Mouse (Mus musculus): ENCODE data around the gene AC161166.1. TPM values are rescaled to one million over a fixed set of nuclear protein-coding genes. Genes with fewer than 3 reads are reported as not detected.
A peak's percentile ranks its signal among the peaks of the same experiment; 100 is the strongest.

AC161166.1 gene
- polyA plus RNA-seq, 1 experiment: not detected

GRCm38 (mm10) chr7:24507726-24508114, 4.5 kb downstream of the AC161166.1 start:
- peaks cover 15% of the 10 kb centered on the region for H3K4me1 ChIP-seq (ENCODE audit: control insufficient read depth, insufficient read depth, low read length)
- H3K4me3 ChIP-seq (ENCODE audit: insufficient read depth, low read length): peak overlapping the region; percentile 89
- no peak for TF ChIP-seq POLR2A (IDR thresholded peaks at IDR 0.05; ENCODE audit: borderline replicate concordance, low read depth, low read length)
- TF ChIP-seq CTCF (IDR thresholded peaks at IDR 0.05; ENCODE audit: low read depth, low read length): no peak
- H3K27ac ChIP-seq (ENCODE audit: insufficient read depth, low read depth, low read length): peak overlapping the region; percentile 70

GRCm38 (mm10) chr7:24506838-24507725, 5.2 kb downstream of the AC161166.1 start, which contains the start of gene Zfp428:
TSS of gene Zfp428 (plus strand) at chr7:24507006.
- Histone ChIP-seq H3K4me1 (ENCODE audit: control insufficient read depth, insufficient read depth, low read length) (peaks cover 15% of the 10 kb centered on the region), H3K27ac (ENCODE audit: insufficient read depth, low read depth, low read length) (peak within 1 kb of the TSS; percentile 70), H3K4me3 (ENCODE audit: insufficient read depth, low read length) (peak within 1 kb of the TSS; percentile 89)
- no peak; the same call in 1 of the 2 replicates for TF ChIP-seq POLR2A (IDR thresholded peaks at IDR 0.05; ENCODE audit: borderline replicate concordance, low read depth, low read length)
- no peak for TF ChIP-seq CTCF (IDR thresholded peaks at IDR 0.05; ENCODE audit: low read depth, low read length)

GRCm38 (mm10) chr7:24506476-24506837, 5.8 kb downstream of the AC161166.1 start:
- peaks cover 11% of the 10 kb centered on the region for H3K4me1 ChIP-seq (ENCODE audit: control insufficient read depth, insufficient read depth, low read length)
- peak overlapping the region; percentile 89 for H3K4me3 ChIP-seq (ENCODE audit: insufficient read depth, low read length)
- TF ChIP-seq POLR2A (IDR thresholded peaks at IDR 0.05; ENCODE audit: borderline replicate concordance, low read depth, low read length) (no peak), CTCF (IDR thresholded peaks at IDR 0.05; ENCODE audit: low read depth, low read length) (no peak)
- no peak overlapping the region for H3K27ac ChIP-seq (ENCODE audit: insufficient read depth, low read depth, low read length)

DNA sequence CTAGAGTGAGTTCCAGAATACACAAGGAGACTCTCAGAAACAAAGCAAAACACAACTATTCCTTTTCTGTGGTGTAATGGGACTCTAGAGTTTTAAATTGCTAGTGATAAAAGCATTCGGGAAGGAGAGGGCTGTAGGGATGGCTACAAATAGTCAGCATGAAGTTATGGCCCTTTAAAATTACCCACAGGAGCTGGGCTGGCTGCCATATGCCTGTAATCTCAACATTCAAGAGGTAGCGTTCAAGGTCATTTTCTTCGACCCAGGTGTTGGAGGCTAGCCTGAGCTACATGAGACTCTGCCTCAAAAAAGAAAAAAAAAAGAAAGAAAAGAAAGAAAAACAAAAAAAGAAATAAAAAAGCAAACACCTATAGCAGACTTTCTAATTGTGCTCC, 6.2 kb downstream of the AC161166.1 start:
- Histone ChIP-seq H3K4me1 (ENCODE audit: control insufficient read depth, insufficient read depth, low read length) (peaks cover 10% of the 10 kb centered on the region), H3K27ac (ENCODE audit: insufficient read depth, low read depth, low read length) (no peak overlapping the region), H3K4me3 (ENCODE audit: insufficient read depth, low read length) (no peak overlapping the region; the same call in 1 of the 2 replicates)
- TF ChIP-seq CTCF (IDR thresholded peaks at IDR 0.05; ENCODE audit: low read depth, low read length): no peak
- no peak for TF ChIP-seq POLR2A (IDR thresholded peaks at IDR 0.05; ENCODE audit: borderline replicate concordance, low read depth, low read length)

DNA sequence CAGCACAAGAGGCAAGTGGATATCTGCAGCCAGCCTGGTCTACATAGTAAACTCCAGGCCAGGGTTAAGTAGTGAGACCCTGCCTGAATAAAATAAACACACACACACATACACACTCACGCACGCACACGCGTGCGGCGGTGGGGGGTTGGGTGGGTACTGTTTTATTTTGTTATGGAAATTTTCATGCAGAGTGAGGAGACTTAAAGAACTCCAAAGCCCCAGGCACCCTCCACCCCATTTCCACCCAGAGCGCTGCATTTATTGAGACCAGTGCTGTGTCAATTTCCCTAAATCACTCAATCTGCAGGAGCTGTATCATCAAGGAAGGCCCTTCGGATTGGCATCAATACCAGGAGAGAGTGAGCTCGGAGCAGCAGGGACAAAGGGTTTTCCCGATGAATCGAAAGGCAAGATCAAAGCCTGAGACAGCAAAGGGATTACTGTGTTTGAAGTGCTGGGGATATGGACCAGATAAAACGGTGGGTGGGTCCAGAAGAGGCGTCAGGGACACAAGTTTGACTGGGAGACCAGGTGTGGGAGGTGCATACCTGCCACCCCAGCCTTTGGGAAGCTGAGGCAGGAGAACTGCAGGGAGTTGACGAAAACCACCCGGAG, 6.7 kb downstream of the AC161166.1 start:
- H3K4me1 ChIP-seq (ENCODE audit: control insufficient read depth, insufficient read depth, low read length): peaks cover 10% of the 10 kb centered on the region
- H3K27ac ChIP-seq (ENCODE audit: insufficient read depth, low read depth, low read length): no peak overlapping the region
- H3K4me3 ChIP-seq (ENCODE audit: insufficient read depth, low read length): no peak overlapping the region
- TF ChIP-seq POLR2A (IDR thresholded peaks at IDR 0.05; ENCODE audit: borderline replicate concordance, low read depth, low read length) (no peak), CTCF (IDR thresholded peaks at IDR 0.05; ENCODE audit: low read depth, low read length) (no peak)

- Histone ChIP-seq H3K27ac (ENCODE audit: insufficient read depth, low read depth, low read length) (no peak overlapping the region), H3K4me1 (ENCODE audit: control insufficient read depth, insufficient read depth, low read length) (peaks cover 10% of the 10 kb centered on the region), H3K4me3 (ENCODE audit: insufficient read depth, low read length) (no peak overlapping the region)
- TF ChIP-seq CTCF (IDR thresholded peaks at IDR 0.05; ENCODE audit: low read depth, low read length) (no peak), POLR2A (IDR thresholded peaks at IDR 0.05; ENCODE audit: borderline replicate concordance, low read depth, low read length) (no peak)
These were observed 7.4 kb downstream of the AC161166.1 start for GRCm38 (mm10) chr7:24504868-24505267.

DNA sequence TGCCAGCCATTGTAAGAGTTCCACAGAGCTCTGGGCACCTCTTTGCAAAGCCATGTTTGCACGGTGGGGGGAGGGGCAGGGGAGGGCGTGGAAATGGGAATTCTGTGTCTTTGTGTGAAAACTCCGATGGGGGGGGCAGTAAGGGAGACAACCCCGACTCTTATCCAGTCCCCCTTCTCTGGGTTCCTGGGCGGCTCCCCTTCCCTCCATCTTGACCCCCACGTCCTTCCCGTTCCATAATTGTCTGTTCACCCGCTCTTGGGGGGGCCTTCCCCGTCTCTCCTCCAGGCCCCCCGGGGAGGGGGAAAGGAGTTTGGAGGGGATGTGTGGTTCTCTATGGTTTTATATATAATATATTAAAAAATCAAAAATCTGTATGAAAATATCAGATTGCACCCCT, 8.3 kb downstream of the AC161166.1 start:
- Histone ChIP-seq H3K27ac (ENCODE audit: insufficient read depth, low read depth, low read length) (no peak overlapping the region), H3K4me1 (ENCODE audit: control insufficient read depth, insufficient read depth, low read length) (peaks cover 5% of the 10 kb centered on the region; the same call in 1 of the 2 replicates), H3K4me3 (ENCODE audit: insufficient read depth, low read length) (no peak overlapping the region)
- TF ChIP-seq POLR2A (IDR thresholded peaks at IDR 0.05; ENCODE audit: borderline replicate concordance, low read depth, low read length) (no peak), CTCF (IDR thresholded peaks at IDR 0.05; ENCODE audit: low read depth, low read length) (no peak)

GRCm38 (mm10) chr7:24501492-24501891, 10.8 kb downstream of the AC161166.1 start:
- TF ChIP-seq POLR2A (IDR thresholded peaks at IDR 0.05; ENCODE audit: borderline replicate concordance, low read depth, low read length) (no peak), CTCF (IDR thresholded peaks at IDR 0.05; ENCODE audit: low read depth, low read length) (peak; percentile 52; the same call in 1 of the 2 replicates)
- no peak overlapping the region for H3K4me3 ChIP-seq (ENCODE audit: insufficient read depth, low read length)
- no peak overlapping the region for H3K27ac ChIP-seq (ENCODE audit: insufficient read depth, low read depth, low read length)
- no peaks in the 10 kb centered on the region for H3K4me1 ChIP-seq (ENCODE audit: control insufficient read depth, insufficient read depth, low read length)

- Histone ChIP-seq H3K4me3 (ENCODE audit: insufficient read depth, low read length) (no peak overlapping the region), H3K27ac (ENCODE audit: insufficient read depth, low read depth, low read length) (no peak overlapping the region), H3K4me1 (ENCODE audit: control insufficient read depth, insufficient read depth, low read length) (no peaks in the 10 kb centered on the region)
- no peak for TF ChIP-seq POLR2A (IDR thresholded peaks at IDR 0.05; ENCODE audit: borderline replicate concordance, low read depth, low read length)
- no peak for TF ChIP-seq CTCF (IDR thresholded peaks at IDR 0.05; ENCODE audit: low read depth, low read length)
These were observed 11.3 kb downstream of the AC161166.1 start for GRCm38 (mm10) chr7:24500929-24501328.

Data from bone marrow macrophage, adult 2 months (primary cell).